Mouse (Mus musculus): ENCODE data around the gene Crtap.

DNA sequence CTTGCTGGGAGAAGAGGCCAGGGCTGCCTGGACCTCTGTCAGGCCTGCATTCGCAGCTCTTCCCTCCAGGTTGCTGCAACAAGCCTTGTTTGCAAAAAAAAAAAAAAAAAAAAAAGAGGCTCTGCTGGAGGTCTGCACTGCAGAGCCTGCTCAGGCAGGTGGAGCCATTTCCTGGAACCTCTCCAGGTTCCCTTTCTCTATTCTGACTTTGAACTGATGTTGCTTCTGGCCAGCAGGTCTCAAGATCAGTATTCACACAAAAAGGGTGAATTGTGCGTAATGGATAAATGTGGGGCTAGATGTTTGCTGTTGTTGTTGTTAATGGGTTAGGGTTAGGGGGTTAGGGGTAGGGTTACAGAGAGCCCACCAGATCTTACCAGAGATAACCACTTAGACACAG lies 45.2 kb upstream of the Crtap start:
- TF ChIP-seq TAL1 (IDR thresholded peaks at IDR 0.05; ENCODE audit: low read length) (no peak), GATA1 (IDR thresholded peaks at IDR 0.05; ENCODE audit: low read length) (no peak)

Data from erythroblast, embryonic 14.5 days (primary cell).